Mouse (Mus musculus): ENCODE data around the gene Pigx. TPM values are rescaled to one million over a fixed set of nuclear protein-coding genes. Genes with fewer than 3 reads are reported as not detected.

Pigx gene
- polyA plus RNA-seq (2012; rRNA removed) = 29.0 and 33.2 TPM in 2 replicates

GRCm38 (mm10) chr16:32099638-32100150, at the start of gene Pigx, which contains the start of gene Cep19:
Gene Pigx (minus strand): TSS chr16:32099740.
Gene Cep19 (plus strand): TSS chr16:32099800.
- WGBS = under 1% methylated on average over 34 of the region's 34 CpGs
- peaks cover 4% of the 10 kb centered on the region; the same call in 1 of the 2 replicates for H3K4me1 ChIP-seq (ENCODE audit: control insufficient read depth, insufficient read depth, low read length)
- no peaks in the 10 kb centered on the region for H3K27me3 ChIP-seq (replicated peaks; ENCODE audit: control insufficient read depth, insufficient read depth, low read length)
- TF ChIP-seq POLR2A (IDR thresholded peaks at IDR 0.05; ENCODE audit: low read depth, low read length) (peak; percentile 29), CTCF (conservative IDR thresholded peaks at IDR 0.05; ENCODE audit: insufficient read depth, insufficient read length, low read depth, low read length) (no peak)
- H3K4me3 ChIP-seq (ENCODE audit: insufficient read depth, low read depth, low read length) = peak within 1 kb of the TSS; percentile 66
- H3K27ac ChIP-seq (ENCODE audit: insufficient read depth, low read depth, low read length) = peak within 1 kb of the TSS; percentile 76
- peak; percentile 97 for DNase-seq
- H3K36me3 ChIP-seq (ENCODE audit: control insufficient read depth, insufficient read depth, low read length) = no peaks in the 10 kb centered on the region

GRCm38 (mm10) chr16:32147589-32148207, 48.2 kb upstream of the Pigx start:
- H3K4me3 ChIP-seq (ENCODE audit: insufficient read depth, low read depth, low read length) = peak overlapping the region; percentile 47
- TF ChIP-seq CTCF (conservative IDR thresholded peaks at IDR 0.05; ENCODE audit: insufficient read depth, insufficient read length, low read depth, low read length) = no peak
- TF ChIP-seq POLR2A (IDR thresholded peaks at IDR 0.05; ENCODE audit: low read depth, low read length) = no peak
- DNase-seq = peak; percentile 46
- H3K36me3 ChIP-seq (ENCODE audit: control insufficient read depth, insufficient read depth, low read length) = no peaks in the 10 kb centered on the region
- peak overlapping the region; percentile 76 for H3K27ac ChIP-seq (ENCODE audit: insufficient read depth, low read depth, low read length)
- no peaks in the 10 kb centered on the region for H3K27me3 ChIP-seq (replicated peaks; ENCODE audit: control insufficient read depth, insufficient read depth, low read length)
- H3K4me1 ChIP-seq (ENCODE audit: control insufficient read depth, insufficient read depth, low read length) = 0 out of 2 replicates have a peak, but pooled peaks cover 3% of the 10 kb centered on the region
- 32% methylated on average over 12 of the region's 13 CpGs for WGBS

DNA sequence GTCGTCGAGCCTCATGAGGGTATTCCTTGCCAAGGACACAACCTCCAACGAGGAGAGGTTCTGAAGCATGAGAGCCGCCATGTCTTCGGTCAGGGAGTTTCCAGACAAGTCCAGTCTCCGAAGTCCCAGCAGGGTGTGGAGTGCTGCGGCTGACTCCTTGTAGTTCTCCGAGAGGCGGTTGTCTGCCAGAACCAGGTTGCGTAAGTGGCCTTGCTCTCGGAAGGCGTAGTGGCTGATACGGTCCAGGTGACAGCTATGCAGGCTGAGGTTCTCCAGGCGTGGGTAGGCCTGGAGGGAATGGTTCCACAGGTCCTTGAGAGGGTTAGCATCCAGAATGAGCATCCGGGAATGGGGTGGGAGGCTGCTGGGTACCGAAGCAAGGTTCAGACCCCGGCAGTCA, 45.1 kb upstream of the Pigx start:
- Histone ChIP-seq H3K27me3 (replicated peaks; ENCODE audit: control insufficient read depth, insufficient read depth, low read length) (no peaks in the 10 kb centered on the region), H3K27ac (ENCODE audit: insufficient read depth, low read depth, low read length) (no peak overlapping the region), H3K4me1 (ENCODE audit: control insufficient read depth, insufficient read depth, low read length) (0 out of 2 replicates have a peak, but pooled peaks cover 3% of the 10 kb centered on the region), H3K4me3 (ENCODE audit: insufficient read depth, low read depth, low read length) (no peak overlapping the region), H3K36me3 (ENCODE audit: control insufficient read depth, insufficient read depth, low read length) (no peaks in the 10 kb centered on the region)
- 91% methylated on average over 17 of the region's 17 CpGs for WGBS
- TF ChIP-seq CTCF (conservative IDR thresholded peaks at IDR 0.05; ENCODE audit: insufficient read depth, insufficient read length, low read depth, low read length) = no peak
- no peak for TF ChIP-seq POLR2A (IDR thresholded peaks at IDR 0.05; ENCODE audit: low read depth, low read length)
- DNase-seq = no peak

GRCm38 (mm10) chr16:32143766-32144165, 44.2 kb upstream of the Pigx start:
- Histone ChIP-seq H3K27me3 (replicated peaks; ENCODE audit: control insufficient read depth, insufficient read depth, low read length) (no peaks in the 10 kb centered on the region), H3K4me1 (ENCODE audit: control insufficient read depth, insufficient read depth, low read length) (0 out of 2 replicates have a peak, but pooled peaks cover 3% of the 10 kb centered on the region), H3K4me3 (ENCODE audit: insufficient read depth, low read depth, low read length) (no peak overlapping the region), H3K27ac (ENCODE audit: insufficient read depth, low read depth, low read length) (no peak overlapping the region), H3K36me3 (ENCODE audit: control insufficient read depth, insufficient read depth, low read length) (no peaks in the 10 kb centered on the region)
- WGBS = 93% methylated on average over 15 of the region's 15 CpGs
- TF ChIP-seq CTCF (conservative IDR thresholded peaks at IDR 0.05; ENCODE audit: insufficient read depth, insufficient read length, low read depth, low read length) (no peak), POLR2A (IDR thresholded peaks at IDR 0.05; ENCODE audit: low read depth, low read length) (no peak)
- DNase-seq = no peak

DNA sequence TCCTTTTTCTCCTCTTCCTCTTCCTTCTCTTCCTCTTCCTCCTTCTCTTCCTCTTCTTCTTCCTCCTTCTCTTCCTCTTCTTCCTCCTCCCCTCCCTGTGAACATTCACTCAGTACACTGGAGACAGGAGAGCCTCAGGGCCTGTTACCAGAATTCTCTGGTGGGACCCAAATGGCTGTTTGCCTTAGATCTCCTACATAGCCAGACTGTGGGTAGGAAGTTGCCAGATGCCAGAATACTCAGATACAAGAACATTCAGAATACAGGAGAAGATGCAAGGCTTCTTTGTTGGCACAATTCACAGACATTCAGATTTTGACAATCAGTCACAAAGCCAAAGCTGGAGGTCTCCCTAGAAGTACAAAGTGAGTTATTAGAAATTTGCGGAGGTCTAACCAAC, 39.4 kb upstream of the Pigx start:
- no peak for DNase-seq
- H3K4me1 ChIP-seq (ENCODE audit: control insufficient read depth, insufficient read depth, low read length) = no peaks in the 10 kb centered on the region
- H3K27ac ChIP-seq (ENCODE audit: insufficient read depth, low read depth, low read length) = no peak overlapping the region
- TF ChIP-seq CTCF (conservative IDR thresholded peaks at IDR 0.05; ENCODE audit: insufficient read depth, insufficient read length, low read depth, low read length) = no peak
- no peak for TF ChIP-seq POLR2A (IDR thresholded peaks at IDR 0.05; ENCODE audit: low read depth, low read length)
- no peaks in the 10 kb centered on the region for H3K27me3 ChIP-seq (replicated peaks; ENCODE audit: control insufficient read depth, insufficient read depth, low read length)
- H3K4me3 ChIP-seq (ENCODE audit: insufficient read depth, low read depth, low read length) = no peak overlapping the region
- no peaks in the 10 kb centered on the region for H3K36me3 ChIP-seq (ENCODE audit: control insufficient read depth, insufficient read depth, low read length)
- 78% methylated on average over 1 of the region's 1 CpGs for WGBS

DNA sequence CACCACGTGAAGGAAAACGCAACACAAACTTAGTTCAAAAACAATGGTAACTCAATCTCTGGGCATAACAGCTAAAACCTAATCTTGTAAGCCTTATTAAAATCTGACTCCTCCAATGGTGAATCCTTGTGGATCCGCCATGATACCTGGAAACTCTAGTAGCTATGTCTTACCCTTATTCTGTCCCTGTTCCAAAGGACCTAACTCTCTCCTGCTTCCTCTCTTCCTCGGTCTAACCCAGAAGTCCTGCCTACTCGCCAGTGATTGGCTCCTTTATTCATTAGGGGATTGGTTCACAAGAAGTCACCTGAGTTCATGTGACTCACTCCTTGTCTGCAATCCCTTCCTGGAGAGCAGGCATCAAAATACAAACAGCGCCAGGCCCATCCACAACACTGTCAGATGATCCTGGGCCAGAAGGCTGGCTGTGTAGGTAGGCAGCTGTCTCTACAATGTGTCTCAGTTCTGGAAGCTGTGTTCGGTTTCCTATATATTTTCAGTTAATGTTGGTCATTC, 36.4 kb upstream of the Pigx start:
- no peaks in the 10 kb centered on the region for H3K27me3 ChIP-seq (replicated peaks; ENCODE audit: control insufficient read depth, insufficient read depth, low read length)
- no peak overlapping the region for H3K4me3 ChIP-seq (ENCODE audit: insufficient read depth, low read depth, low read length)
- WGBS = 82% methylated on average over 7 of the region's 7 CpGs
- no peak for TF ChIP-seq CTCF (conservative IDR thresholded peaks at IDR 0.05; ENCODE audit: insufficient read depth, insufficient read length, low read depth, low read length)
- no peaks in the 10 kb centered on the region for H3K4me1 ChIP-seq (ENCODE audit: control insufficient read depth, insufficient read depth, low read length)
- H3K27ac ChIP-seq (ENCODE audit: insufficient read depth, low read depth, low read length) = no peak overlapping the region
- DNase-seq = no peak
- no peaks in the 10 kb centered on the region for H3K36me3 ChIP-seq (ENCODE audit: control insufficient read depth, insufficient read depth, low read length)

DNA sequence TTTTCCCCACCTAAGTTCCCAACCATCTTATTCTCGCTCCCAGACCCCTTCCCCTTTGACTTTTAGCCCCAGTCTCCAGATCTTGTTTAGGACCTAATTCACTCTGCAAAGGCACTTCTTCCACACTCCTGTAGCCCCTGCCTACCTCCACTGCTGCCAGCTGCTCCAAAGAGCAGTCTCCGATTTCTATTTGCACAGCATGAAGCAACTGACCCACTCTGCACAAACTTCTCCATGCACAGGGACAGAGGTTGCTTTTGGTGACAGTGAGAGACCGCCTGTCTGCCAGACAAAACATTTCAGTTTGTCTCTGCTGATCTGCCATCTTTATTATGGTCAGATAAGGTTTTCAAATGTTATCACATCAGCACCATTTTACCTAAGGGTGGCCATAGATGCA, 33.6 kb upstream of the Pigx start:
- no peak; the same call in 1 of the 2 replicates for TF ChIP-seq CTCF (conservative IDR thresholded peaks at IDR 0.05; ENCODE audit: insufficient read depth, insufficient read length, low read depth, low read length)
- TF ChIP-seq POLR2A (IDR thresholded peaks at IDR 0.05; ENCODE audit: low read depth, low read length) = no peak
- WGBS = 92% methylated on average over 3 of the region's 3 CpGs

More for the DNA sequence above, 33.6 kb upstream of the Pigx start:
- no peak for DNase-seq
- H3K4me1 ChIP-seq (ENCODE audit: control insufficient read depth, insufficient read depth, low read length) = no peaks in the 10 kb centered on the region
- H3K27ac ChIP-seq (ENCODE audit: insufficient read depth, low read depth, low read length) = no peak overlapping the region
- H3K36me3 ChIP-seq (ENCODE audit: control insufficient read depth, insufficient read depth, low read length) = no peaks in the 10 kb centered on the region
- H3K4me3 ChIP-seq (ENCODE audit: insufficient read depth, low read depth, low read length) = no peak overlapping the region
- no peaks in the 10 kb centered on the region for H3K27me3 ChIP-seq (replicated peaks; ENCODE audit: control insufficient read depth, insufficient read depth, low read length)

Data from kidney, adult 2 months (tissue).